Mouse (Mus musculus): ENCODE measurements around the gene Cadps. TPM values are rescaled to one million over a fixed set of nuclear protein-coding genes. Genes with fewer than 3 reads are reported as not detected.
A peak's percentile ranks its signal among the peaks of the same experiment; 100 is the strongest.

Gene Cadps
- polyA plus RNA-seq, 1 experiment from 2014 or later: 42.7 TPM

DNA sequence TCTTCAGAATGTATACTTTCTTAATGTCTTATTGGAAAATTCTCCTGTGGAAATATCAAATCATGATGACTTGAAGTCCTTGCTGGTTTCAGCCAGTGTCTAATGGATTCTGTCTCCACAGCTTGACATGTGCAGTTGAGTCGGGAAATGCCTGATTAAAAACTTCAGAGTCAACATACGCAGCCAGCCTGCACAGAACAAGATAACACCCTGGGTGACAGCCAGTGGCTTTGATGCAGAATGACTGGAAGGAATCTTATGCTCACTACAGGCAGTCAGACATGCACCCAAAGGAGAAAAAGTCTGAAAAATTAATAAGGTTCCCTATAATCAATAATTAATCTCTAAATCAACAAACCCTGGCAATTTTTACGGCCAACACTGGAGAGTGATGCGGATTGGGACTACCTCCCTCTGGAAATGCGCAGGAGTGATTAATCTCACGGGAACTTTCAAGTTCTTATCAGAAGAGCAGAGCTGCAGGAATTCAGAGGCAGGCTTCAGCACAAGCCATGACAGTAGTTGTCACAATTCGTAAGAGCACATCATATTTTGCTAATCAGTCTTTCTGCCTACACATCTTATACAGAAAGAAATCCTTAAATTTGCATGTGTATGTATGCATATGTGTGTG, 185.6 kb downstream of the Cadps start:
- H3K4me1 ChIP-seq (ENCODE audit: control insufficient read depth, insufficient read depth, low read length): peaks cover 7% of the 10 kb centered on the region
- H3K9me3 ChIP-seq (replicated peaks; ENCODE audit: control insufficient read depth, low read length, poor library complexity, severe bottlenecking): no peaks in the 10 kb centered on the region
- ATAC-seq: peak; percentile 89
- H3K9ac ChIP-seq (ENCODE audit: low read depth, low read length): no peak overlapping the region
- H3K27ac ChIP-seq (ENCODE audit: low read length): peak overlapping the region; percentile 42; the same call in 1 of the 2 replicates
- no peaks in the 10 kb centered on the region for H3K36me3 ChIP-seq (ENCODE audit: control insufficient read depth, insufficient read depth, low read length)
- 53% methylated on average over 7 of the region's 7 CpGs for WGBS
- no peak overlapping the region for H3K4me2 ChIP-seq (ENCODE audit: low read length)
- no peak overlapping the region for H3K4me3 ChIP-seq (ENCODE audit: low read depth, low read length)
- H3K27me3 ChIP-seq (ENCODE audit: control insufficient read depth, insufficient read depth, low read depth, low read length): no peaks in the 10 kb centered on the region

- no peaks in the 10 kb centered on the region for H3K36me3 ChIP-seq (ENCODE audit: control insufficient read depth, insufficient read depth, low read length)
- H3K4me3 ChIP-seq (ENCODE audit: low read depth, low read length): no peak overlapping the region
- H3K27ac ChIP-seq (ENCODE audit: low read length): peak overlapping the region; percentile 56
- H3K9me3 ChIP-seq (replicated peaks; ENCODE audit: control insufficient read depth, low read length, poor library complexity, severe bottlenecking): no peaks in the 10 kb centered on the region
- H3K4me1 ChIP-seq (ENCODE audit: control insufficient read depth, insufficient read depth, low read length): peaks cover 8% of the 10 kb centered on the region
- no peak overlapping the region for H3K4me2 ChIP-seq (ENCODE audit: low read length)
- ATAC-seq: peak; percentile 78
- no peaks in the 10 kb centered on the region for H3K27me3 ChIP-seq (ENCODE audit: control insufficient read depth, insufficient read depth, low read depth, low read length)
- 64% methylated on average over 11 of the region's 11 CpGs for WGBS
- H3K9ac ChIP-seq (ENCODE audit: low read depth, low read length): no peak overlapping the region
These were observed 198.4 kb downstream of the Cadps start for GRCm38 (mm10) chr14:12624256-12625130.

GRCm38 (mm10) chr14:12607025-12607424, 215.9 kb downstream of the Cadps start:
- ATAC-seq: no peak
- 86% methylated on average over 4 of the region's 4 CpGs for WGBS
- no peaks in the 10 kb centered on the region for H3K4me1 ChIP-seq (ENCODE audit: control insufficient read depth, insufficient read depth, low read length)

DNA sequence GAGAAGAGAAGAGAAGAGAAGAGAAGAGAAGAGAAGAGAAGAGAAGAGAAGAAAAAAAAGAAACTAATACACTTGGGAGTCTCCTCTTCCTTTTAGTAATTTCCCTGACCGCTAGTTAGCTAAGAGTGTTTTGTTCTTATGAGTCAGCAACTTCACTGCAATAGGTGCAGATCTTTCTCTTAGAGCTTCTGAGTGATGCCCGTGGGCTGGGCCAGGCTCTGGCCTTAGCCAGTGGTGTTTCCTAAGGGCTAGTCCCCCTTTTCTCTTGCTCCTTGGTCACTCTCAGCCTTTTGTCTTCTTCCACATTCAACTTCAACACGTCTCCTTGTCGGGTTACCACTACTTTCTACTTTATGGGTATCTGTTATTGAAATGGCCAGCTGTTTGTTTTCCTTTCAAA, 216.7 kb downstream of the Cadps start:
- 89% methylated on average over 4 of the region's 4 CpGs for WGBS
- H3K4me3 ChIP-seq (ENCODE audit: low read depth, low read length): no peak overlapping the region
- H3K4me2 ChIP-seq (ENCODE audit: low read length): no peak overlapping the region
- ATAC-seq: no peak
- no peaks in the 10 kb centered on the region for H3K27me3 ChIP-seq (ENCODE audit: control insufficient read depth, insufficient read depth, low read depth, low read length)
- no peak overlapping the region for H3K9ac ChIP-seq (ENCODE audit: low read depth, low read length)
- H3K4me1 ChIP-seq (ENCODE audit: control insufficient read depth, insufficient read depth, low read length): no peaks in the 10 kb centered on the region
- H3K27ac ChIP-seq (ENCODE audit: low read length): no peak overlapping the region
- H3K36me3 ChIP-seq (ENCODE audit: control insufficient read depth, insufficient read depth, low read length): peaks cover 13% of the 10 kb centered on the region; the same call in 1 of the 2 replicates
- H3K9me3 ChIP-seq (replicated peaks; ENCODE audit: control insufficient read depth, low read length, poor library complexity, severe bottlenecking): no peaks in the 10 kb centered on the region

More at GRCm38 (mm10) chr14:12607025-12607424, 215.9 kb downstream of the Cadps start:
- H3K36me3 ChIP-seq (ENCODE audit: control insufficient read depth, insufficient read depth, low read length): peaks cover 11% of the 10 kb centered on the region; the same call in 1 of the 2 replicates
- no peaks in the 10 kb centered on the region for H3K9me3 ChIP-seq (replicated peaks; ENCODE audit: control insufficient read depth, low read length, poor library complexity, severe bottlenecking)
- H3K27ac ChIP-seq (ENCODE audit: low read length): no peak overlapping the region
- no peak overlapping the region for H3K9ac ChIP-seq (ENCODE audit: low read depth, low read length)
- no peaks in the 10 kb centered on the region for H3K27me3 ChIP-seq (ENCODE audit: control insufficient read depth, insufficient read depth, low read depth, low read length)
- H3K4me2 ChIP-seq (ENCODE audit: low read length): no peak overlapping the region
- no peak overlapping the region for H3K4me3 ChIP-seq (ENCODE audit: low read depth, low read length)

- no peaks in the 10 kb centered on the region for H3K4me1 ChIP-seq (ENCODE audit: control insufficient read depth, insufficient read depth, low read length)
- no peak overlapping the region for H3K27ac ChIP-seq (ENCODE audit: low read length)
- H3K9me3 ChIP-seq (replicated peaks; ENCODE audit: control insufficient read depth, low read length, poor library complexity, severe bottlenecking): no peaks in the 10 kb centered on the region
- H3K27me3 ChIP-seq (ENCODE audit: control insufficient read depth, insufficient read depth, low read depth, low read length): no peaks in the 10 kb centered on the region
- H3K4me2 ChIP-seq (ENCODE audit: low read length): no peak overlapping the region
- H3K4me3 ChIP-seq (ENCODE audit: low read depth, low read length): no peak overlapping the region
- H3K9ac ChIP-seq (ENCODE audit: low read depth, low read length): no peak overlapping the region
- peaks cover 13% of the 10 kb centered on the region; the same call in 1 of the 2 replicates for H3K36me3 ChIP-seq (ENCODE audit: control insufficient read depth, insufficient read depth, low read length)
- 92% methylated on average over 2 of the region's 2 CpGs for WGBS
- no peak for ATAC-seq
These were observed 220.8 kb downstream of the Cadps start for GRCm38 (mm10) chr14:12602080-12602479.

GRCm38 (mm10) chr14:12595326-12595725, 227.6 kb downstream of the Cadps start:
- no peak overlapping the region for H3K4me3 ChIP-seq (ENCODE audit: low read depth, low read length)
- no peaks in the 10 kb centered on the region for H3K27me3 ChIP-seq (ENCODE audit: control insufficient read depth, insufficient read depth, low read depth, low read length)
- no peaks in the 10 kb centered on the region for H3K9me3 ChIP-seq (replicated peaks; ENCODE audit: control insufficient read depth, low read length, poor library complexity, severe bottlenecking)
- no peak overlapping the region for H3K9ac ChIP-seq (ENCODE audit: low read depth, low read length)
- H3K4me2 ChIP-seq (ENCODE audit: low read length): no peak overlapping the region
- 39% methylated on average over 4 of the region's 4 CpGs for WGBS
- no peak overlapping the region for H3K27ac ChIP-seq (ENCODE audit: low read length)
- H3K36me3 ChIP-seq (ENCODE audit: control insufficient read depth, insufficient read depth, low read length): peaks cover 3% of the 10 kb centered on the region; the same call in 1 of the 2 replicates
- H3K4me1 ChIP-seq (ENCODE audit: control insufficient read depth, insufficient read depth, low read length): peaks cover 18% of the 10 kb centered on the region
- ATAC-seq: peak; percentile 57

GRCm38 (mm10) chr14:12592472-12593075, 230.3 kb downstream of the Cadps start:
- peak; percentile 40 for ATAC-seq
- Histone ChIP-seq H3K4me2 (ENCODE audit: low read length) (no peak overlapping the region), H3K36me3 (ENCODE audit: control insufficient read depth, insufficient read depth, low read length) (peaks cover 3% of the 10 kb centered on the region; the same call in 1 of the 2 replicates), H3K9me3 (replicated peaks; ENCODE audit: control insufficient read depth, low read length, poor library complexity, severe bottlenecking) (no peaks in the 10 kb centered on the region), H3K27me3 (ENCODE audit: control insufficient read depth, insufficient read depth, low read depth, low read length) (no peaks in the 10 kb centered on the region), H3K4me3 (ENCODE audit: low read depth, low read length) (no peak overlapping the region), H3K9ac (ENCODE audit: low read depth, low read length) (no peak overlapping the region), H3K4me1 (ENCODE audit: control insufficient read depth, insufficient read depth, low read length) (peaks cover 18% of the 10 kb centered on the region), H3K27ac (ENCODE audit: low read length) (peak overlapping the region; percentile 54)
- WGBS: 45% methylated on average over 5 of the region's 5 CpGs

DNA sequence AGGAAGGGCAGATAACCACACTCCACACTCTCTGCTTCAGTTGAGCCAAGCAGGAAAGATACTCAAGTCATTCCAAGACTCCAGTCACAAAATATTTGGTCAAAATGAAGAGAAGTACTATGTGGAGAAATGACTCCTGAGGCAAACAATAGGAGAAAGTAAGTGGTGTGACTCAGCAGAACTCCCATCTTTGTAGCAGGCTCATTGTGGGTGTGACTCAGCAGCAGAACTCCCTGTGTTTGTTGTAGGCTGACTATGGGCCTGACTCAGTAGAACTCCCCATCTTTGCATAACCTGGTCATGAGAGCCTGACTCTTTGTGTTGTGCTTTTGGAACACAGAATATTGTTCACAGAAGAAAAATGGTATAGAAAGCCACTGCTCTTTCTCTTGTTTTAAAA, 231.1 kb downstream of the Cadps start:
- Histone ChIP-seq H3K9me3 (replicated peaks; ENCODE audit: control insufficient read depth, low read length, poor library complexity, severe bottlenecking) (no peaks in the 10 kb centered on the region), H3K27me3 (ENCODE audit: control insufficient read depth, insufficient read depth, low read depth, low read length) (no peaks in the 10 kb centered on the region), H3K27ac (ENCODE audit: low read length) (no peak overlapping the region; the same call in 1 of the 2 replicates), H3K36me3 (ENCODE audit: control insufficient read depth, insufficient read depth, low read length) (peaks cover 3% of the 10 kb centered on the region; the same call in 1 of the 2 replicates), H3K4me1 (ENCODE audit: control insufficient read depth, insufficient read depth, low read length) (peaks cover 18% of the 10 kb centered on the region), H3K4me3 (ENCODE audit: low read depth, low read length) (no peak overlapping the region), H3K4me2 (ENCODE audit: low read length) (no peak overlapping the region), H3K9ac (ENCODE audit: low read depth, low read length) (no peak overlapping the region)
- ATAC-seq: no peak

Data from midbrain, embryonic 16.5 days (tissue).